Mouse (Mus musculus): ENCODE measurements around the gene H3f3a. TPM values are rescaled to one million over a fixed set of nuclear protein-coding genes. Genes with fewer than 3 reads are reported as not detected.

Gene H3f3a
- polyA plus RNA-seq, 1 experiment from 2014 or later = 721 TPM

- no peaks in the 10 kb centered on the region for H3K36me3 ChIP-seq (ENCODE audit: inconsistent target)
- no peak overlapping the region for H3K27ac ChIP-seq
- WGBS (ENCODE audit: missing documents) = 84% methylated on average over 8 of the region's 9 CpGs
- H3K79me2 ChIP-seq (ENCODE audit: inconsistent target) = no peaks in the 10 kb centered on the region
- H3K4me3 ChIP-seq (ENCODE audit: inconsistent target) = no peak overlapping the region
These were observed 30.7 kb downstream of the H3f3a start for GRCm38 (mm10) chr1:180782906-180783579.

- no peak overlapping the region for H3K27ac ChIP-seq
- H3K4me3 ChIP-seq (ENCODE audit: inconsistent target) = no peak overlapping the region
- no peaks in the 10 kb centered on the region for H3K36me3 ChIP-seq (ENCODE audit: inconsistent target)
- H3K79me2 ChIP-seq (ENCODE audit: inconsistent target) = no peaks in the 10 kb centered on the region
- WGBS (ENCODE audit: missing documents) = 89% methylated on average over 5 of the region's 5 CpGs
These were observed 32.5 kb downstream of the H3f3a start for GRCm38 (mm10) chr1:180781250-180781649.

DNA sequence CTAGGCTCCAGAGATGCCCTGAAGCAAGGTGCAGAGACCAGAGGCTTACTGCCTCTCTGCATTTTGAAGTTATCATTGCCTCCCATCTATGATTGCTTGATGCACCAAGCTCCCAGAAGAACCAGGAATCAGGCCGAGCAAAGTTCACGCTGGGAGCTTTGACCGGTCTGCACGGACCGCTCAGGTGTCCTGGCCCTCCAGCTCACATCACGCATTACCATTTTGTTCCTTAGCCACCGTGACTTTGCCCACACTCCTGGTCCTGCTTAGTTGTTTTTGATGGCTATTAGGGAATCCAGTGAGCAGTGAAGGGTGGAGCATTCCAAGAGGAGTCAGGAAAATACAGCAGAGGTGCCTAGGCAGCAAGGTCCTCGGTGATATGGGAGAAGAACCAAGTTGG lies 33.5 kb downstream of the H3f3a start:
- H3K36me3 ChIP-seq (ENCODE audit: inconsistent target) = no peaks in the 10 kb centered on the region
- no peak overlapping the region for H3K4me3 ChIP-seq (ENCODE audit: inconsistent target)
- H3K79me2 ChIP-seq (ENCODE audit: inconsistent target) = no peaks in the 10 kb centered on the region
- no peak overlapping the region for H3K27ac ChIP-seq
- WGBS (ENCODE audit: missing documents) = 98% methylated on average over 8 of the region's 8 CpGs

DNA sequence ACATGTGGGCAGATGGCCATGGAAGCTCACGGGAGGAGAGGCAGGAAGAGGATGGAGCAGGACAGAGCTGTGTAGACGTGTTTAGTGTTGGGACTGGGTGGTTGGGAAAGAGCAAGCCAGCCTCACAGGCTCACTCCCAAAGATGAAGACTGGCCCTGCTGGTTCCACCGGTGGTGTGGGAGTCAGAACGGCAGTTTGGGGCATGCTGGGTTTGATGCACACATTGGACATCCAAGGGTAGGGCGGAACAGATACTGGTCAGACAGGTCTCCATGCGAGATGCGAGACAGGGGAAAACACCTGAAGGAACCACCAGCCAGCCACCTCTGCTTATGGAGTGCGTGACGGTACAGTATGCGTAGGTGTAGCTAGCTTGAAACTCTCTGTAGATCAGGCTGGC lies 34.8 kb downstream of the H3f3a start:
- H3K4me3 ChIP-seq (ENCODE audit: inconsistent target) = no peak overlapping the region
- no peaks in the 10 kb centered on the region for H3K79me2 ChIP-seq (ENCODE audit: inconsistent target)
- H3K27ac ChIP-seq = no peak overlapping the region
- no peaks in the 10 kb centered on the region for H3K36me3 ChIP-seq (ENCODE audit: inconsistent target)
- 95% methylated on average over 10 of the region's 10 CpGs for WGBS (ENCODE audit: missing documents)

GRCm38 (mm10) chr1:180778403-180778754 lies 35.4 kb downstream of the H3f3a start:
- Histone ChIP-seq H3K79me2 (ENCODE audit: inconsistent target) (no peaks in the 10 kb centered on the region), H3K36me3 (ENCODE audit: inconsistent target) (no peaks in the 10 kb centered on the region), H3K27ac (no peak overlapping the region; the same call in 1 of the 2 replicates), H3K4me3 (ENCODE audit: inconsistent target) (peak overlapping the region; percentile 53)
- WGBS (ENCODE audit: missing documents) = 16% methylated on average over 13 of the region's 13 CpGs

- peak overlapping the region; percentile 83 for H3K27ac ChIP-seq
- no peaks in the 10 kb centered on the region for H3K36me3 ChIP-seq (ENCODE audit: inconsistent target)
- H3K4me3 ChIP-seq (ENCODE audit: inconsistent target) = peak overlapping the region; percentile 53
- WGBS (ENCODE audit: missing documents) = under 1% methylated on average over 55 of the region's 56 CpGs
- H3K79me2 ChIP-seq (ENCODE audit: inconsistent target) = no peaks in the 10 kb centered on the region
These were observed 35.9 kb downstream of the H3f3a start for GRCm38 (mm10) chr1:180777660-180778402.

DNA sequence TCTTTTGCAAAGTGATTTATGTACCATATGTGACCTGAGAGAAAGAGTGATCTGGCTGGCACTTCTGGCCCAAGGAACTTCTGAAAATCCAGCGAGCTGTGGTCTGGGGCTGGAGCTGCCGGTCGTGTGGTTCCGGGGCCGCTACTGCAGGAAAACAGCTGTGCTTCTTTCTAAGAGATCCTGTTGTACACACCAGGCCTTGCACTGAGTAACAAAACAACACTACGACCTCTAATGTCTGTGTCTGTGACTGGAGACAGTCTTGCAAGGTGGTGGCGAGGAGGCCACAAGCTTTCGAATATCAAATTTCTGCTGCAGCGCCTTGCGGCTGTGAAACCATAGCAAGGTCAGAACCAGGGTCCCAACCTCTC lies 36.5 kb downstream of the H3f3a start:
- Histone ChIP-seq H3K27ac (peak overlapping the region; percentile 83), H3K36me3 (ENCODE audit: inconsistent target) (no peaks in the 10 kb centered on the region), H3K79me2 (ENCODE audit: inconsistent target) (no peaks in the 10 kb centered on the region), H3K4me3 (ENCODE audit: inconsistent target) (peak overlapping the region; percentile 53)
- WGBS (ENCODE audit: missing documents) = 7% methylated on average over 10 of the region's 10 CpGs

DNA sequence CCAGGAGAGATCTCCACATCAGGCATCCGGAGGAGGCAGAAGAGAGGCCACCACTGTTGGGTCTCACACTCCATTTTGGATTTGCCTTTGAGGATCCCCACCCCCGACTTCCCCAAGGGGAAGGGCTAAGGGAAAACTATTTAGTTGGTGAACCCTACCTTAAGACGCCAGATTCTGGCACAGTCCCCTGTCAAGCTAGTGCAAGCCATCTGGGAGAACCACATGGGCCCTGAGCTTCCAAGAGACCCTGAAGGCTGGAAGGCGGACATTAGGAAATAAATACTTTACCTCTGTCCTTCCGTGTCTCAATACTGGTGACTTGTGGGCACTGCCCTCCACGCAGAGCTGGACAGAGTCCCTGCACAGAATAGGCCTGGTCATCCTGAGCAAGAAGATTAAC lies 37.2 kb downstream of the H3f3a start:
- Histone ChIP-seq H3K4me3 (ENCODE audit: inconsistent target) (no peak overlapping the region), H3K36me3 (ENCODE audit: inconsistent target) (no peaks in the 10 kb centered on the region), H3K79me2 (ENCODE audit: inconsistent target) (no peaks in the 10 kb centered on the region), H3K27ac (peak overlapping the region; percentile 24; the same call in 1 of the 2 replicates)
- 91% methylated on average over 6 of the region's 6 CpGs for WGBS (ENCODE audit: missing documents)

GRCm38 (mm10) chr1:180775849-180776493 lies 37.8 kb downstream of the H3f3a start:
- no peak overlapping the region for H3K4me3 ChIP-seq (ENCODE audit: inconsistent target)
- WGBS (ENCODE audit: missing documents) = 73% methylated on average over 6 of the region's 6 CpGs
- H3K36me3 ChIP-seq (ENCODE audit: inconsistent target) = no peaks in the 10 kb centered on the region
- peak overlapping the region; percentile 24; the same call in 1 of the 2 replicates for H3K27ac ChIP-seq
- no peaks in the 10 kb centered on the region for H3K79me2 ChIP-seq (ENCODE audit: inconsistent target)

DNA sequence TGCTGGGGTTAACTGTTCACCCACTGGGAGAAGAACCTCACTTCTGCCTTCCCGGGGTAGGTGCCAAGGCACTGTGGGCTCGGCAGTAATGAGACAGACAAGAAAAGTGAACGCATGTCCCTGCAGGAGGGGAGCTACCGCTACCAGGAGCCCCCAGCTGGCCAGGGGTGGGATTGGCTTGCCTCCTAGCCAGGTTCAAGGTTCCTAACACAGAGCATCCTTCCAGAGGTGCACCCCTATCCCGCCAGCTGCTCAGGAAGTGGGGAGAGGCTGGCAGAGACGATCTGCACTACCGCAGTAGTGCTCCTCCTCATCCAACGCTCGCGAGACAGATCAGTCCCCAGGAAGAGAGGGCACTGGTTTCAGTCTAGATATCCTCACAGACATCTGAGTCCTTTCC lies 38.4 kb downstream of the H3f3a start:
- 0 out of 2 replicates have a peak overlapping the region, but pooled peaks have one; percentile 24 for H3K27ac ChIP-seq

GRCm38 (mm10) chr1:180774664-180775063 lies 39.1 kb downstream of the H3f3a start:
- no peak overlapping the region for H3K27ac ChIP-seq
- WGBS (ENCODE audit: missing documents) = 68% methylated on average over 3 of the region's 3 CpGs
- no peaks in the 10 kb centered on the region for H3K79me2 ChIP-seq (ENCODE audit: inconsistent target)
- H3K36me3 ChIP-seq (ENCODE audit: inconsistent target) = no peaks in the 10 kb centered on the region
- H3K4me3 ChIP-seq (ENCODE audit: inconsistent target) = no peak overlapping the region

More for the DNA sequence above, 38.4 kb downstream of the H3f3a start:
- Histone ChIP-seq H3K36me3 (ENCODE audit: inconsistent target) (no peaks in the 10 kb centered on the region), H3K79me2 (ENCODE audit: inconsistent target) (no peaks in the 10 kb centered on the region), H3K4me3 (ENCODE audit: inconsistent target) (no peak overlapping the region)
- 69% methylated on average over 10 of the region's 10 CpGs for WGBS (ENCODE audit: missing documents)

- Histone ChIP-seq H3K4me3 (ENCODE audit: inconsistent target) (no peak overlapping the region), H3K36me3 (ENCODE audit: inconsistent target) (no peaks in the 10 kb centered on the region), H3K27ac (peak overlapping the region; percentile 43), H3K79me2 (ENCODE audit: inconsistent target) (no peaks in the 10 kb centered on the region)
- WGBS (ENCODE audit: missing documents) = 97% methylated on average over 3 of the region's 3 CpGs
These were observed 41.5 kb downstream of the H3f3a start for GRCm38 (mm10) chr1:180772291-180772690.

DNA sequence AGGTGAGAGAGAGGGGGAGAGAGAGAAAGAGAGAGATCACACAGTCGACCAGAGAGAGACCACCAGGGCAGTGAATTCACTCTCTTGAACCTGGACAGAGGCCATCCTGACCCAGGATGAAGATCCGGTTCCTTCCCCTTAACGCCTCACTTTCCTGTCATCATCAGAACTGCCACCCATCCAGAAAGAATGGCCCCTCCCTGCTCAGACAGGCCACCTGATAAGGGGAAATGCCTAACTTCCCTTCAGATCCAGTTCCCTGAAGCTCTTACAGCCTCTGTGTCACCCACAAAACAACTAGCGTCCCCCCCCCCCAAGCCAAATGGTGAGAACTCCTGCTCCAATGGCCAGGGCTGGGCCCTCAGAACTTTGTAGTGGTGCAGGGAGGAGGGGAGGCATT lies 42.0 kb downstream of the H3f3a start:
- no peaks in the 10 kb centered on the region for H3K36me3 ChIP-seq (ENCODE audit: inconsistent target)
- peak overlapping the region; percentile 43 for H3K27ac ChIP-seq
- 15% methylated on average over 4 of the region's 4 CpGs for WGBS (ENCODE audit: missing documents)
- H3K4me3 ChIP-seq (ENCODE audit: inconsistent target) = no peak overlapping the region
- no peaks in the 10 kb centered on the region for H3K79me2 ChIP-seq (ENCODE audit: inconsistent target)

- Histone ChIP-seq H3K36me3 (ENCODE audit: inconsistent target) (no peaks in the 10 kb centered on the region), H3K4me3 (ENCODE audit: inconsistent target) (no peak overlapping the region), H3K27ac (peak overlapping the region; percentile 43), H3K79me2 (ENCODE audit: inconsistent target) (no peaks in the 10 kb centered on the region)
- 50% methylated on average over 5 of the region's 5 CpGs for WGBS (ENCODE audit: missing documents)
These were observed 42.4 kb downstream of the H3f3a start for GRCm38 (mm10) chr1:180771306-180771705.
